Mouse (Mus musculus): ENCODE results near the gene Upp2. TPM values are rescaled to one million over a fixed set of nuclear protein-coding genes. Genes with fewer than 3 reads are reported as not detected.

The Upp2 gene
- total RNA-seq, 1 experiment from 2014 or later: 2.3 TPM

DNA sequence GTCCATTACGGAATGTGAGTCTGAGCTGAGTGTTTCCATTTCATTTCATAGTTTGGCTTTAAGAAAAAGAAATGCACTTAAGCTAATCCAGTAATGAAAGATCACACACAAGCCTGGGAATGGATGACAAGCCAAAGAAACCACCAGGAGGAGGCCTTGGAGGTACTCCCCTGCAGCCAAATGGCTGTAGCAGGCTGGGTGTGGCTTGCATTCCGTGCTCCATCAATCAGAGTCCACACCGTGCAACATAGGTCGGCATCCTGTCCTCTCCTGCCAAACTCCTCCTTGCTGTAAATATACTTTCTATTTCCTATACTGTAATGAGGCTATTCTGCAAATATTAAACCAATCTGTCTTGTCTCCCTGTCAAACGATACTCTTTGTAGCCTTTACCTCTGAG is 143.1 kb downstream of the Upp2 start:
- no peak for ATAC-seq (replicated peaks; ENCODE audit: insufficient number of reproducible peaks, low FRiP score, low TSS enrichment, poor library complexity, severe bottlenecking)

DNA sequence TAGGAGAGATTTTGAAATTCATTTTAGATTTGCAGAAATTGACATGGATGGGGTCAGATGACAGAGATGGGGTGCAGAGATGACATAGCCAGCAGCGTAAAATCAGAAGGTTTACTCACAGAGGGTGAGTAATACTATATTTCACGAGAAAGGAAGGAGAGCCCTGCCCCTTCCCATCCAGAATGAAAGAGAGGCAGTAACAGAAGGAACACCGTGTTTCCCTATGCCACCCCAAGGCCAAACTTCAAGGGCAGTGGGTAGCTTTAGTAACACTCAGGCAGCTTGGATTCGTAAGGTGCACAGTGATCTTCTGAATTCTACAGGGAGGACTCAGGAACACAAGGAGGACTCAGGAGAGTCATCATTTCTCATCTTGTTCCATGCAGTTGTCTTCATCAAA is 144.0 kb downstream of the Upp2 start:
- ATAC-seq (replicated peaks; ENCODE audit: insufficient number of reproducible peaks, low FRiP score, low TSS enrichment, poor library complexity, severe bottlenecking): no peak

DNA sequence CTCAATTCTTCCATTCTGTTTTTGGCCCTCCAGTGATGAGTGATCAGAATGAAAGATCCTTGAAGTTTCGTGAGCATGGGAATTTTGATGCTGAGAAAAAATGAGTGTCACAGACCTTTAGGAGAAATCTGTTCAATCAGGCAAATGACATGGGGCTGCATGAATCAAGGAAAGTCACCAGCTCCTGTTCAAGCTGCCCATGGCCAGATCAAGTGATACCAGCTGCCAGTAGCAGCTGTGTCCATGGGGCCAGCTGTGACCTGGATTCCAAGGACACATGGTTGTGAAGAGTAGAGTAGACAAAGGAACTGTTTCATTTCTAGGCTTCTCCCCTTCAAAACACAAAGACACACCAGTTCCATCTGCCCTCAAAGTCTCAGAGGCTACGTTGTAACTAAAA is 144.4 kb downstream of the Upp2 start:
- no peak for ATAC-seq (replicated peaks; ENCODE audit: insufficient number of reproducible peaks, low FRiP score, low TSS enrichment, poor library complexity, severe bottlenecking)

DNA sequence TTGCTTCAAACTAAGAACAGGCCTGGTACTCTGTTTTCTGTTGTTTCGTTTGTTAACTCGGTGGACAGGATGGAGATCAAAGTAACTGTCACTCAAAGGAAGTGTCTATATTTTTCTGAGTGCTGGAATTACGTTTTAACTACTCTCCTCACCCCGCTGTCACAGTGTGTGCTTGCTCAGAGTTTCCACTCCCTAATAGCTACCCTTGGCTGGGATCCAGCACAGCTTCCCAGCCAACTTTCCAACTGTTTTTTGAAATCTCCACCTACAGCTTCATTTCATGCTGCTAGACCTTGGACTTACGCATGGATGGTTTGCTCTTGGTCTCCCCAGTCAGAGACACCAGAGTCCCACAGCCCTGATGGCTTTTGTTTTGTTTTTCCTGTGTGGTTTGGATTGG is 144.8 kb downstream of the Upp2 start:
- no peak for ATAC-seq (replicated peaks; ENCODE audit: insufficient number of reproducible peaks, low FRiP score, low TSS enrichment, poor library complexity, severe bottlenecking)

DNA sequence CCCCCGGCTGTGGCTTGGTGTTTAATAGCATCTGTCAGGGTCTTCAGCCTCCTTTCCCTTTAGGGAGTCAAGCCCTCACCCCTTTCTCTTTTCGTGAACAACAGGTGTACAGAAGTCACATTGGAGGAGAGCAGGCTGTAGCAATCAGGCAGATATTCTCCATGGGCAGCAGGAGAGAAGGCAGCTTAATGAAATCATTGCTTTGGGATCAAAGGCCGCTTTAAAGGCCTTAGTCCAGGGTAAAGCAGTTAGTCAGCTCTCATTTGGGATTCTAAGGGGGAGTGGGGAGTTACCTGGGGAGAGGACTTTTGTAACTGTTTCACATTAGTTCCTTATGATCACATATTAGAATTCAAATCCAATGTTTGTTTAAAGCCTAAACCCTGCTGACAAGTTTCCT is 150.8 kb downstream of the Upp2 start:
- ATAC-seq (replicated peaks; ENCODE audit: insufficient number of reproducible peaks, low FRiP score, low TSS enrichment, poor library complexity, severe bottlenecking): no peak

DNA sequence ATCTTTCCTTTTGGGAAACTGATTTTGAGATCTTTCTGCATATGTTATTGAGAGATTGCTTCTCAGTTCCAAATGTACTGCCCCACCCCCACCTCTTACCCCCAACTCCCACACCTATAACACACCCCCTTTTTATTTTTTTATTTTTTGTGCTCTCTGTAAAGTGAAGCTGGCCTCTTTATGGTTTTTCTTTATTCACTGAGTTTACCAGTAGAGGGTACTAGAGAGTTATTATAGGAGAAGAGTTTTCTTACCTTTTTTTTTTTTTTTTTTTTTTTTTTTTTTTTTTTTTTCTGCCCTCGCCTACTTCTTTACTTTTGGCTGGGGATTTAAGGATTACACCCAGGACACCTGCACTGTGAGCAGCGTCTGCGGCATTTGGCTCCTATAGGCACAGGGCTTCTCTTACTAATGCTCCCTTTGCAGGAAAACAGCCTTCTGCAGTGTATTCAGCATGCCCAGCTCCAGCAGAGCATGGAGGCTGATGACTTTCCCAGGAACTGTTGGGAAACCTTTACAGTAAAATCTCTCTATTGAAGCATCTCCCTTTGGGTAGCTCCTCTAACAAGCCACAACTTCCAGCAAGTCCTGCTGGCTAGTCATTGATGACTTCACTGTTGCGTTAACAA is 170.2 kb downstream of the Upp2 start:
- no peak for ATAC-seq (replicated peaks; ENCODE audit: insufficient number of reproducible peaks, low FRiP score, low TSS enrichment, poor library complexity, severe bottlenecking)

DNA sequence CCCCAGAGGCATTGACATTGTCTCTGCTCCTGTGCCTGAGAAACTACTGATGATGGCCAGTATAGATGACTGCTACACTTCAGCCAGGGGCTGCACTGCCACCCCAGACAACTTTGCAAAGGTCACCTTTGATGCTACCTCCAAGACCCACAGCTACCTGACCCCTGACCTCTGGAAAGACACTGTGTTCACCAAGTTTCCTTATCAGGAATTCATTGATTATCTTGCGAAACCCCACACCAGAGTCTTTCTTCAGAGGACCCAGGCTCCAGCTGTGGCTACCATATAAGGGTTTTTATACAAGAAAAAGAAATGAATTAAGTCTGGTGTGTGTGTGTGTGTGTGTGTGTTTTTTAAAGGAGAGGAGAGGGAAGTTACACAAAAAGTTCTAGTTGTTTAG is 174.1 kb downstream of the Upp2 start:
- no peak for ATAC-seq (replicated peaks; ENCODE audit: insufficient number of reproducible peaks, low FRiP score, low TSS enrichment, poor library complexity, severe bottlenecking)

DNA sequence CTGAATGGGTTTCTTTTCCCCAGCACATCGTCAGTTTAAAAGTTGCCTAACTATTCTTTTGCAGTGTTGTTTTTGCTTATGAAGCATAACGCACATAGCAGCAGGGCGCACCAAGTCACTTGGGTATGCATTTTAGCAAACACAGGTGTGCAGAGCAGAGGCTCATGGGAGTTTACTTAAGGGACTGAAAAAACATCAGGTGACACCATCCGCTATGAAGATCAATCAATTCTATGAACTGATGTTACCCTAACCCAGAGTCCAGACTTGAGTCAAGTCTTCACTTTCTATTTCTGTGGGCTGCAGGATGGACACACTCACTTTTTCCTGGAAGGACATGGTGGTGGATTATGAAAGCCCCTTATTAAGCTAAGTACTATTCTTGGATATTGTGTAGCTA is 174.9 kb downstream of the Upp2 start:
- ATAC-seq (replicated peaks; ENCODE audit: insufficient number of reproducible peaks, low FRiP score, low TSS enrichment, poor library complexity, severe bottlenecking): no peak

DNA sequence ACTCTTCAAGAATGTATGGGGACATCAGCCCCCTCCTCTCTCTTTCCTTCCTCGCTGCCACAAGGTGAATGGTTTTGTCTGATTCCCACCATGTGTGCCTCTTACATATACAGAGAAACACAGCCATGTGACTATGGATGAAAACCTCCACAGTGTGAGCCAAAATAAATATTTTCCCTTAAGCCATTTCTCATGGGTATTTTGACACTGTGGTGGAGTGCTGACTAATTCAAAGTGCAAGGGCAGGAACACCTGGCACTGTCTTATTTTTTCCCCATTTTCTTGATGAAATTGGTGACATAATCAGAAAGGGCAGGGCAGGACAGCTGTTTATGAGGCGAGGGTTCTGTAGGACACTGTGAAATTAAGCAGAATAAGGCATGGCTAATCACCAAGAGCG is 176.3 kb downstream of the Upp2 start:
- ATAC-seq (replicated peaks; ENCODE audit: insufficient number of reproducible peaks, low FRiP score, low TSS enrichment, poor library complexity, severe bottlenecking): no peak

DNA sequence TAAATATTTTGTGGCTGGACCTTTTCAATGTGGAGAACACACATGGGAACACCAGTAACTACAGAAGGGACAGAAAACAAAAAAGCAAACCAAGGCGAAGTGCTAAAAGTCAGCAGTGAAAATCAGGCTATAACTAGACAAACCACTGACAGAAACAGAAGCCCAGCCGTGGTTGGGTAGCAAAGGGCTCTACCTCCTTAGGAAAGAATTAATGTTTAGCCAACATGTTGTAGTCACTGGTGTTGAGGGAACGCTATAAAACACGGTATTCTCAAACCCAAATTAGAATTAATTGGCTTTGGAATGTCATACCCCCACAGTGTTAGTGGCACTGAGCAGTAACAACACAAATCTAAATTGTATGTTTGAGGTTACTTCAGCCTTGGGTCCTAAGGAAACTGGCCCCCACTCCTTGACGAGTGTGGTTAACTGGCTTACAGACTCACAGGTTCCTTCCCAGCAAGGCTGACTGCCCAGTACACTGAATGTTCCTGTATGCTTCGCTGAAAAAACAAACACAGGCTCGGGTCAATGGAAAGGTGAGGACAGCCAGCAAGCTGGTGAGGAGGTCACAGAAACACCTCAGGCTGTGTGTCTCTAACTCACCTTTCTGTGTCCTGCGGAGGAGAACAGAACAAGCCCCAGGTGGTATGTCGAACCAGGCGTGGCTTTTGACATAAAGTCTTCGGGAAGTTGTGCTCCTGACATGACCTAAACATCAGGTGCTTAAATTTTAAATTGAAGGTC is 180.6 kb downstream of the Upp2 start:
- ATAC-seq (replicated peaks; ENCODE audit: insufficient number of reproducible peaks, low FRiP score, low TSS enrichment, poor library complexity, severe bottlenecking): no peak

DNA sequence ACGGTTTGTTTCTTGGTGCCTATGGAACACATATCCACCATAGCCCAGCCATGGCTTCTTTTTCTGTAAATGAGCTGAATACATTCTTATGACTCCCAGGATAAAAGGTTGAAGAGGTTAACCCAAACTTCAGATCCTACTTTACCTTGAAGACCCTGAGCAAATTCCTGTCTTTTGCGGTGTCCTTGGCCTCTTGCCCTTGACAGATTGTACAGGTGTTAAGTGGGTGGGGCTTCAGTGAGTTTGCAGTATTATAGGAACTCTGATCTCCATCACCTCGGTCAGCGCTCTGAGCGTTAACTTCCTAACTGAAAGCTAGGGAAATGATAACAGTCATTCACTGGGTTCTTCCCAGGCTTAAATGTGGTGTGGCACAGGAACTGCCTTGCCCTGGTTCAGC is 181.2 kb downstream of the Upp2 start:
- no peak for ATAC-seq (replicated peaks; ENCODE audit: insufficient number of reproducible peaks, low FRiP score, low TSS enrichment, poor library complexity, severe bottlenecking)

DNA sequence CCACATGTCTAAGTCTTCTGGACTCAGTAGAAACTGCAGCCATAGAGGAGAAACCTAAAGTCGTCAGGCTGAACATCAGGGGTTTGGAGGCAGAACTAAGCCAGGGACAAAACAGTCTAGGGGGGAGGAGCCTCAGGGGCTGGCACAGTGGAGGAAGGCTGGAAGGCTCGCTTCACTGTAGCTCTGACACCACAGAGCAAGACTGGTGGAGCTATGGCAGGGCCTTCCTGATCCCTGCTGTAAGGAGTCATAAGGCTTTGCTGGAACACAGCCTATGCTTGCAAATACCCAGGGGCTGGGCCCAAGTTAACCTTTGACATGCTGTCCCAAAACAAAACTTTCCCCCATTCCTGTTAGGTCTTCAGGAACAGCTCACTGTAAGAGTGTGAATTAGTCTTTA is 185.8 kb downstream of the Upp2 start:
- ATAC-seq (replicated peaks; ENCODE audit: insufficient number of reproducible peaks, low FRiP score, low TSS enrichment, poor library complexity, severe bottlenecking): no peak

DNA sequence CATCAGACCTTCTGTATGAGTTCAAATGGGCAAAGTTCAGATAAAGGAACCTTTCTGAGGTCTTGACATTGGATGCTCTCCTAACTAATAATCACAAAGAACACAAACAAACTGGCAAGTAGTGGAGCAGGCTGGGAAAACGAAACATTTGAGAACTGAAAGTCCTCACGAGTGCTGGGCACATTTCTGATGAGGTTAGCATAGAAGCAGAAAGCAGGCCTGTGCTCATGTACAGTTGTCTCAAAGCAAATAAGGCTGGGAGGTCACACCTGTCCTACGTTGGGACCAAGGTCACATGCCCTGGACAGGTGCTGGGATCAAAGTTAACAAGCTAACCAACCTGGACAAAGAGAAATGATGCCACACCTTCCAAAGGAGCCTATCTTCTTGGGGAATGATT is 187.6 kb downstream of the Upp2 start:
- ATAC-seq (replicated peaks; ENCODE audit: insufficient number of reproducible peaks, low FRiP score, low TSS enrichment, poor library complexity, severe bottlenecking): no peak

DNA sequence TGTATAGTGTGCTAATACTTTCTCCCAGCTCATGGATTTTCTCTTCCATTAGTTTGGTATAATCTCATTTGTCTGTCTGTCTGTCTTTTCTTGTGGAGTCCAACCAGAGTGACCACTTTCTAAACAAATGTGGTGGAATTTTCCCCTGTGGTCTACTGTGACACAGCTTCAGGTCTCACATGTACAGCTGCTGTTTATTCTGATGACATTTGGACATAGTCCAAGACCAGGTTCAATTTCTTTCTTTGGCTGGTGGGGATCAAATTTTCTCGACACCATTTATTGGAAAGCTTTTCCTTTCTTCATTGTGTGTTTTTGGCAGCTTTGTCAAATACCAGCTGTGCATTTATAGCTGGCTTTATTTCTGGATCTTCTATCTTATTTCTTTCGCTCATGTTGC is 191.0 kb downstream of the Upp2 start:
- no peak for ATAC-seq (replicated peaks; ENCODE audit: insufficient number of reproducible peaks, low FRiP score, low TSS enrichment, poor library complexity, severe bottlenecking)

DNA sequence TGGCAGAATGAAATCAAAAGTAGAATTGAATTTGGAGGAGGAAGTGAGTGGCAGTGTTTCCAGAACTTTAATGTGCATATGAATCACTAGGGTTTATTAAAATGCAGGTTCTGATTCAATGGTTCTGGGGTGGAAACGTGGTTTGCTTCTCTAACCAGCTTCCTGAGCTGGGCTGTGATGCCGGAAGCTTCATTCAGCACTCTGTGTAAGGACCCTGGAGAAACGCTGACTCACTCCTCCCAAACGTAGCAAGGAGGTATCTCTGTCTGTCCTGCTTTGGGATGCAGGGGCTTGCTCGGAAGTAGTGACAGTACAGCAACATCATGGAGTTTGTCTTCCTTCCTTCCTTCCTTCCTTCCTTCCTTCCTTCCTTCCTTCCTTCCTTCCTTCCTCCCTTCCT is 192.6 kb downstream of the Upp2 start:
- ATAC-seq (replicated peaks; ENCODE audit: insufficient number of reproducible peaks, low FRiP score, low TSS enrichment, poor library complexity, severe bottlenecking): no peak

DNA sequence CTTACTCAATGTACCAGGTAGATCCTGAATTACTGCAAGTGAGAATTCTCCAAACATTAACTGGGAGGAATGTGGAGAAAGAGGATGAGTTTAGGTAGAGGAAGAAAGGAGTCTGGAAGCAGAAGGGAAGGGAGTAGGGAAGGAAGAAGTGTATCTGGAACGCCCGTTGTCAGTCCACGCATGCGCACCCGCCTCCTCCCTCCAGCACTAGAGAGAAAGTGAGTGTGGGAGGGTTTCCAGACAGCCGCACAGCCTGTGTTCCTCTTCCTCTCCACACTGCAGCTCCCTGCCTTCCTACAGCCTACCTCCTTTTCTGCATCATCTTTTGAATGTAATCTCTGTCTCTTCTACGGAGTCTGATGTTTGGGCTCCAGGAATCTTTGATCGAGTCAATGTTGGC is 198.0 kb downstream of the Upp2 start:
- ATAC-seq (replicated peaks; ENCODE audit: insufficient number of reproducible peaks, low FRiP score, low TSS enrichment, poor library complexity, severe bottlenecking): no peak

DNA sequence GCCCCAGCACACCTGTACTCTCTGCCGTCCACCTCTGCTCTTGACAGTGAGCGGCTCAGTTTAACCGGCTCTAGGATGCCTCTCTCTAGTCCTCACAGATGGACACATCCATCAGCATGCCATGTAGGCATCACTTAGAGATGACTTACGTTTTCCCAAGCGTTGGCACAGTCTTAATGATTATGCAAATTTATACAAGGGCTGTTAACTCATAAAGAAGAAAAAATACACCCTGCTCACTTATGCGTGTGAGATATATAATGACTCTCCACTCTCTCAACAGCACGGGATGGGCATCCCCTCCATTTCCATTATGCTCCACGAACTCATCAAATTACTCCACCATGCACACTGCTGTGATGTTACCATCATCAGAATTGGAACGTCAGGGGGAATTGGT is 206.7 kb downstream of the Upp2 start:
- no peak for ATAC-seq (replicated peaks; ENCODE audit: insufficient number of reproducible peaks, low FRiP score, low TSS enrichment, poor library complexity, severe bottlenecking)

DNA sequence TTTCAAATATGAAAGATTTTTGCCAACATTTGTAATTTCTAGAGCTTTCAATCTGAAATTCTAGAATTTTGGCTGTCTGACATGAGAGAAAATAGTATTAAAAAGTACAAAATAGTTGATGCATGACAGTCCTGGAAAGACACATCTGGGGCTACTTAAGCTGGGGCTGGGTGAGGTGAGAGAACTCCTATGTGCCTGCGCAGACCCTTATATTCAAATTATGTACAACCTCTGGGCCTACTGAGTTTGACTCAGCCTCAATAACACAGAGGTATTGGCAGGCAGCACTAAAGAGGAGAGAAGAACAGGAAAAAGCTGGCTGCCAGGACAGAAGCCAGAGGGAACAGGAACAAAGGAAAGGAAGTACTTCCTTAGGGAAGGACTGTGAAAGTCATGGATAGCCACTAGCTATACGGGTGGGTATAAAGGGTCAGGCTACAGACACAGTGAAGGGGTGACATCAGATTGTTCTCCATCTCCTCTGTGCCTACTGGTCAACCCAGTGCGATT is 211.9 kb downstream of the Upp2 start:
- ATAC-seq (replicated peaks; ENCODE audit: insufficient number of reproducible peaks, low FRiP score, low TSS enrichment, poor library complexity, severe bottlenecking): no peak

DNA sequence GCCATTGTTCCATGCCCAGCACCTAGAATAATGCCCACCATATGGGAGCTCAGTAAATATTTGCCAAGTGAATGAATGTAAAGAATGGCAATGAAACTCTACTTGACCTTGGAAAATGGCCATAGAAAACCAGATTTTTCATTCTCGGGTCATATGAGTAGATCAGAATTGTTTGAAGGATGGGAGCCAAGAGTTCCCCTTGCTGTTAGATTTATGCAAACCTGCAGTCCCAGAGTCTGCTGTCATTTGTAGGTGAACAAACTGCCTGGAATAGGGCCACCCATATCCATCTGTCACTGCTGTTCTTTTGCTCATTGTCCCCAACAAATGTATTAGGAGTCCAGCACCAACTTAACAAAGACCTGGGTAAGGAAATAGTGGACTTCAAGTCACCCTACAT is 216.4 kb downstream of the Upp2 start:
- no peak for ATAC-seq (replicated peaks; ENCODE audit: insufficient number of reproducible peaks, low FRiP score, low TSS enrichment, poor library complexity, severe bottlenecking)

DNA sequence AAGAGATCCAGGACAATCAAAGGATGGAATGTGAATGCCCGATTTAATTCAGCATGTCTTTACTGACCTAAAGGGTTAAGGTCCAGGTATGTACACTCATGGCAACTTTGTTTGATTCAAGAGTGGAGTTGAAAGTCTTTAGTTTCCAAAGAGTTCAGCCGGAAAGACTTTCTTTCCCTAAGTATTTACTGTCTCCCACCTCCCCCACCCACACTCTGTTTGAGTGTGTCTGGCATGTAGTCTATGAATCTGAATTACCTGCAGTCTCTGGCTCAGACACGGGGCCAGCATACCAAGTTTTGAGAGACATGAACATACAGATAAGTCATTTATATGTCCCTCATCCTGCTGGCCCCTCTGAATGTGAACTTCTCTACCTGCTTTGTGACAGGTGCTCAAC is 219.1 kb downstream of the Upp2 start:
- no peak for ATAC-seq (replicated peaks; ENCODE audit: insufficient number of reproducible peaks, low FRiP score, low TSS enrichment, poor library complexity, severe bottlenecking)

DNA sequence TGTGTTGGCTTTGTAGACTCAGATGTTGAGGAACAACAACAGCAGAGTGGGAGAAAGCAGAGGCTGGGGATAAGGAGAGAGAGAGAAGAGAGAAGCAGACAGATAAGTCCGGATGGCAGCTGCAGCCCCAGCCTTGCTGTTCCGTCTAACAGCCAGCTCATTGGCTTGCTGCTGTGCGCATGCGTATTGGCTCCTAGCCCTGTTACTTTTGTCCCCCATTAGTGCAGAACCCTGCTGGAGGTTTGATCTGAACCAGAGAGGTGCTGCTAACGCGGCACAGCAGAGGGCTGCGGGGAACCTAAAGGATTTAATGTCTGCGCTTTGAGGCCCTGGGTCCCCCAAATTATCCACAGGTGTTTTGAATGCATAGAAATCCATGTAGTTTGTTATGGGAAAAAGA is 219.6 kb downstream of the Upp2 start:
- ATAC-seq (replicated peaks; ENCODE audit: insufficient number of reproducible peaks, low FRiP score, low TSS enrichment, poor library complexity, severe bottlenecking): no peak

Measured in monocyte, adult 5-6 weeks (primary cell).